Mouse (Mus musculus): ENCODE results near the gene Cript. TPM values are rescaled to one million over a fixed set of nuclear protein-coding genes. Genes with fewer than 3 reads are reported as not detected.
"Not testable (repeated sequence)": the region's sequence is repeated elsewhere in the genome, so short reads cannot be mapped to it uniquely, and the experiment has no call there.

Cript gene
- total RNA-seq, 2 experiments from 2014 or later = 49.8 to 50.1 TPM

- DNase-seq (ENCODE audit: low spot score in 2 of 2) = no peak
These were observed 19.4 kb downstream of the Cript start for GRCm38 (mm10) chr17:87044796-87045195.

DNA sequence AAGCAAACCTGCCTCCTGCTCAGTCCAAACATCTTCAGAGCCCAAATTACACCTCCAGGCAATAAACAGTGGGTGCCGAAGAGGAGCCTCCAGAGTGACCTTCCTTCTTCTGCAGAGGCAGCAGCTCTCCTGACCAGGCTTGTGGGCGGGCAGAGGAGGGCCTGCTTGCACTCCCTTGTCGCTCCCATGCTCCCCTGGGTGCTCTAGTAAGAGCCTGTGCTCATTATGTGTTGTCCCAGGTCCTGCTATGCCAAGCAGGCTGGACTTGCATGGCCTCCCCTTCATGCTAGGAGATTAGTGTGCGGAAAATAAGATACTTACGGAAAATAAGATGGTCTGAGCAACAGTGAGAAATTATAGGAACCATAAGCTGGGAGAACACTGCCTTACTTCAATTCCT, 24.3 kb downstream of the Cript start:
- DNase-seq (ENCODE audit: low spot score in 2 of 2) = no peak

GRCm38 (mm10) chr17:87050469-87051175, 25.3 kb downstream of the Cript start:
- peak in 1 of 2 experiments; percentile 58 for DNase-seq (ENCODE audit: low spot score in 2 of 2)

DNA sequence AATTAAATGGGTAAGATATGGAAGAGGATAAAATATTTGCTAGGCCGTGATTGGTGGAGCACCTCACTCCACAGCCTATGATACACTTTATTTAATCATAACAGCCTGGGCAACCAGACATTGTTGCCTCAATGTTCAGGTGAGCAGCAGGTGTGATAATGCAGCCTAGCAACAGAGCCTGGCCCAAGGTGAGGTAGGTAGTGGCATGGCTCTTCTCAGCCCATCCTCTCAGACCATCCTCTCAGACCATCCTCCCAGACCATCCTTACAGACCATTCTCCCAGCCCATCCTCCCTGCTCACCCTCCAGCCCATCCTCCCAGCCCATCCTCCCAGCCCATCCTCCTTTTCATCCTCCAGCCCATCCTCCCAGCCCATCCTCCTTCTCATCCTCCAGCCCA, 26.3 kb downstream of the Cript start:
- no peak for DNase-seq (ENCODE audit: low spot score in 2 of 2)

DNA sequence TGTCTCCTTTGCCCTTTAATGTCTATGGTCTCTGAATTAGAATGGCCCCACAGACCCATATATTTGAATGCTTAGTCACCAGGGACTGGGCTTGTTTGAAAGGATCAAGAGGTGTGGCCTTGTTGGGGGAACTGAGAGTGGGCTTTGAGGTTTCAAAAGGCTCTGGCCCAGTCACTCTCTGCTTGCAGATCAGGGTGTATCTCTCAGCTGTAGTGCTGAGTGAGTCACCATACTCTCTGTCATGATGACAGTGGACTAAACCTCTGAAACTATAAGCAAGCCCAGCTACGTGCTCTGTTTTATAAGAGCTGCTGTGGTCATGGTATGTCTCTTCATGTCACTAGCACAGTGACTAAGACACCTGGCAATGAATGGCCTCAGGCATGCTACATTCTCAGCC, 27.1 kb downstream of the Cript start:
- no peak for DNase-seq (ENCODE audit: low spot score in 2 of 2)

DNA sequence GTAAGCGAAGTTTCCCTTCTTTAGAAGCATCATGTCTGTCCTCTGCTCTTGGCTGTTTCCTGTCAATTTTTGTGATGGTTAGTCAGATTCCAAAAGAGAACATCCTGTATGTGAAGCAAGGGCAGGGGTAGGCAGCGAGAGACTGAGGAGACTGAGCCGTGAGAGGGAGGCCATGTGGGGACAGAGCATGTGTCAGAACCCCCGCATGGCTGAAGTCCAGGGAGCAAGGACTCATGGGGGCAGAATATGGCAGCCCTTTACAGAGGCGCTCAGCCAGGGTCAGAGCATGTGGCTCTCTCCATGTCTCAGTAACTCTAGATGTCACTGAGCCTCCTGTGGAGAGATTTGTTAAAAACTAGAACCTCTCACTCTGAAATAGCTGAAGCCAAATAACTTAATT, 28.6 kb downstream of the Cript start:
- DNase-seq (ENCODE audit: low spot score in 2 of 2) = no peak

GRCm38 (mm10) chr17:87055051-87055459, 29.7 kb downstream of the Cript start:
- DNase-seq (ENCODE audit: low spot score in 2 of 2) = peak in 1 of 2 experiments; percentile 51

DNA sequence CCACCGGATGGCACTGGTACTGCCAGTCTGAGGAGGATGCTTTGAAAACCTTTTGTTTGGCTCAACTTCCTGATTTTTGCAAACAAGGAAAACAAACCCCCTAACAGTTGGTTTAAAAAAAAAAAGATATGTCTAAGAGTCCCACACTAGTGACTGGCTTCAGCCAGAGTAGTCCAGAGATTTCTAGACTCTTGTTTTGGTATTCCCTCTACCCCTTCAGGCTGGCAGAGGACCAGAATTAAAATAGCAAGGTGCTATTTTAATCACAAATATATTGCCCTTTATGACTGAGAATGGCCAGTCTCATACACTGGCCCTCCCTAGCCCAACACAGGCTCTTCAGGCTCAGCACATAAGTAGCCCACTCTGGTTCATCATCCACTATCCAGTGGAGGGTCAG, 30.3 kb downstream of the Cript start:
- DNase-seq (ENCODE audit: low spot score in 2 of 2) = no peak

DNA sequence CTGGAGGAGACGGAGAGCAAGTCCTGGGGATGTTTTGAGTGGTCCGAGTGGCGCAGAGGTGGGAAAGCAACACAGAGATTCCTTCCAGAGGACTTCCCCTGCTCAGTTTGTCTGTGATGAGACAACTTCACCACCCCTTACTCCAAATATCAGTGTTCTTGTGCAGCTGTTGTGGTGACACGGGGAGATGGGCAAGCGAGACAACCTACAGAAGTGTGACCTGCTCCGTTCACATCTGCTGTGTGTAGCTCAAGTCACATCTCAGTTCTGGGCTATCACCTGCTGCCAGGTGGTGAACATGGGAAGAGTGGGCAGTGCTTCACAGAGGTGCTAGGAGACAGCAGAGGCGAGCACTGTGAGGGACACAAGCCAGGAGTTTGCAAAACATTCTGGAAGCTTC, 31.4 kb downstream of the Cript start:
- DNase-seq (ENCODE audit: low spot score in 2 of 2) = no peak

- no peak for DNase-seq (ENCODE audit: low spot score in 2 of 2)
These were observed 32.3 kb downstream of the Cript start for GRCm38 (mm10) chr17:87057486-87058266.

DNA sequence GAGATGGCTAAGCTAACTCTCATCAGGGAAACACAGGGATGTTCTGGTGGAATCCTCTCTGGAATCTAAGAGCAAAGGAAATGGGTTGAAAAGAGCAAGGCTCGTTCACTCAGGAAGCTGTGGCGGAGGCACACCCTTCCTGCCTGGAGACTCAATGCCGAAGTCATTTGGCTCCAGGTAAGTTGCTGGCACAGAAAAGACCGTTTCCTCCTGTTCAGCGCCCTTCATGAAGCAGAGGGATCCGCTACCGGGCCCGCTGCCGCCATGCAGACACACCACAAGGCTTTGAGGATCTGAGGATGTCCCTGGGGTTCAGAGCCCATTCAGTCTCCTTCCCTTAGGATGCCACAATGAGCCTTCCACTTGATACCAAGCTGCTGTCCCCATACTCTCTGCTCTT, 37.3 kb downstream of the Cript start:
- no peak for DNase-seq (ENCODE audit: low spot score in 2 of 2)

DNA sequence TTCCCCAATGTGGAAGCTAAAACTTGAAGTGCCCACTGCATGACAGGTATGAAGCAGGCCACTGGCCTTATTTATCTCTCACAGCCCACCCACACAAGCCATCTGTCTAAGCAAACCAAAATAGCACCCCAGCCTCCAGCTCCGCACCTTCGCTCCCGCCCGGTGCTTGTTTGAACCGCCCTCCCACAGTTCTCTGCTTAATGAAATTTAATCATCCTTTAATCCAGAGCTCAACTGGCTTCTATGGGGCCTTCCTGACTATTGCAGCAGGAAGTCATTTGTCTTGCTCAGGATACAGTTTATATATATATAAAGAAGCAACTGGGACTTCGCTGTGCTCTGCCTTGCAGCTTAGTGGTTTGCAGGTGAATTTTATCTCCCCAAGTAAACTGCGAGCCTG, 38.1 kb downstream of the Cript start:
- no peak for DNase-seq (ENCODE audit: low spot score in 2 of 2)

DNA sequence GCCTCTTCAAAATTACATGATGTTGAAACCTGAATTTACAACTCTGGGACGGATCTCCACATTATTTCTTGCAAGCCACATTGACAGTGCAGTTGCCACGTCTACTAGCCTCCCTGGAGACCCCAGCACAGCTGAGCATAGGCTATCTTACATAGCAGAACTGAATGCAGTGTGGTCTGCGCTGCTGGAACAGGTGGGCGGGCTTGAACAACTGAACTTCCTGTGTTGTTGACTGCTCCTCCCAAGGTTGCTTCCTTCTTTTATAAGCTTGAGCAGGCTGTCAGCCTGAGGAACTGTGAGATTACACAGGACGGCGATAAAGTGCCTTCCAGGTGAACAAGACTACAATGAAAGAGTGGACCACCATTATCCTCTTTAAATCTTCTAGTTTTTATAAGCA, 38.6 kb downstream of the Cript start:
- DNase-seq (ENCODE audit: low spot score in 2 of 2) = no peak

- DNase-seq (ENCODE audit: low spot score in 2 of 2) = no peak
These were observed 43.6 kb downstream of the Cript start for GRCm38 (mm10) chr17:87068997-87069396.

DNA sequence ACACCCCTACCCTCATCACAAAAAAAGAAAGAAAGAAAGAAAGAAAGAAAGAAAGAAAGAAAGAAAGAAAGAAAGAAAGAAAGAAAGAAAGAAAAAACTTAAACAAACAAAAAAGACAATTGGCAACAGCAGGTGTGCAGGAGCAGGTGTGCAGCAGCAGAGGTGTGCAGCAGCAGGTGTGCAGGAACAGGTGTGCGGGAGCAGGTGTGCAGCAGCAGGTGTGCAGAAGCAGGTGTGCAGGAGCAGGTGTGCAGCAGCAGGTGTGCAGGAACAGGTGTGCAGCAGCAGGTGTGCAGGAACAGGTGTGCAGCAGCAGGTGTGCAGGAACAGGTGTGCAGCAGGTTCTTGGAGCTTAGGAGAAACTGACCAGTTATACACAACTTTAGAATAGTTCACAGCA, 46.8 kb downstream of the Cript start:
- not testable (repeated sequence) for DNase-seq (ENCODE audit: low spot score in 2 of 2)

- DNase-seq (ENCODE audit: low spot score in 2 of 2) = no peak
These were observed 47.6 kb downstream of the Cript start for GRCm38 (mm10) chr17:87072766-87073440.

GRCm38 (mm10) chr17:87073470-87073869, 48.1 kb downstream of the Cript start:
- DNase-seq (ENCODE audit: low spot score in 2 of 2) = no peak

DNA sequence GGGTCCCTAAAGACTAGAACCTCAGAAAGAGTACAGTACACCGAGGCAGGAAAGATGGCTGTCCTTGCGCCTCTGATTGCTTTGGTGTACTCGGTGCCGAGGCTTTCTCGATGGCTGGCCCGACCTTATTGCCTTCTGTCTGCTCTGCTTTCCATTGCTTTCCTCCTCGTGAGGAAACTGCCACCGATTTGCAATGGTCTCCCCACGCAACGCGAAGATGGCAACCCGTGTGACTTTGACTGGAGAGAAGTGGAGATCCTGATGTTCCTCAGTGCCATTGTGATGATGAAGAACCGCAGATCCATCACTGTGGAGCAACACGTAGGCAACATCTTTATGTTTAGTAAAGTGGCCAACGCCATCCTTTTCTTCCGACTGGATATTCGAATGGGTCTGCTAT, 52.9 kb downstream of the Cript start:
- not testable (repeated sequence) for DNase-seq (ENCODE audit: low spot score in 2 of 2)

- DNase-seq (ENCODE audit: low spot score in 2 of 2) = no peak
These were observed 55.4 kb downstream of the Cript start for GRCm38 (mm10) chr17:87080724-87081123.

GRCm38 (mm10) chr17:87082547-87082946, 57.2 kb downstream of the Cript start:
- DNase-seq (ENCODE audit: low spot score in 2 of 2) = no peak

- no peak for DNase-seq (ENCODE audit: low spot score in 2 of 2)
These were observed 58.3 kb downstream of the Cript start for GRCm38 (mm10) chr17:87083671-87084070.

All from adrenal gland, postnatal 4 days (tissue).